Mouse (Mus musculus) C2C12 (cell line): Measurements from ENCODE around the gene Cel.

Source experiments
- CTCF ChIP-seq: IDR thresholded peaks from one replicate; pipeline ENCODE4 v1.5.1; 2011; ENCODE audit not compliant: control insufficient read depth, insufficient read depth, insufficient read length
- MYOD1 ChIP-seq: IDR thresholded peaks from one replicate; pipeline ENCODE4 v1.6.1; 2011; ENCODE audit warnings: low read depth; ENCODE audit not compliant: control insufficient read depth, insufficient read length

DNA sequence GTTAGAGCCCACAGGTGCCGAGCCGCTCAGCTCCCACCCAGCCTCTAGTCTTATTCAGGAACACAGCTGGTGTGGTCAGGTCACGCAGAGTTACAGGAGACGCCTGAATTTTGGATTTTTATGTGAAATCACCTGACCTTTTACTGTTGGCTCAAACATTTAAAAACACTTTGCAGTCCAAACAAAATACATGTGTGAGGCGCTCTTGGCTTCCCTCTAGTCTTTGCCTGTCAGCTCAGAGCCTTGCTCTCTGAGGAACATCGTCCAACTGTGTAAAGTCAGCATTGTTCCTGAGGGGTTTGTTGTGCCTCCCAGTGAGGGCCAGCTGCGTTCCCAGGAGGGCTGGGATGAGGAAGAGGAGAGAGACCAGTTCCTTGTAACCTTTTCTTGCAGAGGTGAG, 32.9 kb downstream of the Cel start:
- no peak for TF ChIP-seq MYOD1
- no peak for TF ChIP-seq CTCF
